Comparison of ENCODE assay signal across 8 mouse cellular contexts in the genomic region with DNA sequence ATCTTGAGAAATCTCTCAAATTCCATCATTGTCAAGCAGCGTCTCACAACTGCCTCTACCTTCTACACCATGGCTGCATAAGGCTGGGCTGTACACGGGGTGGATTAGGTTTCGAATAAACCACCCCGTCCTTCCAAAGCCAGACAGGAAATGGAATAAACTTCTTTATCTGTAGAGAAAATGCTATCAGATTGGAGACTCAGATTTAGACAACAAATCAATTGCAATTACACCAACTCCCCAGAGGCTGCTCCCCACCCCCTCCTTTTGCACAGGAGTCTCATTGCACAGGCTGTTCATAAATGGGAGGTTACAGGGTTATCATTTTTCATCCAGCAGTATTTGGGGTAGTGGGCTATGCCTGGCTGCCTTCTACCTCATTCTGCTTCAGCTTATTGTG. TPM values are rescaled to one million over a fixed set of nuclear protein-coding genes. Genes with fewer than 3 reads are reported as not detected.
A peak's percentile ranks its signal among the peaks of the same experiment; 100 is the strongest.
DNase-seq lines count a peak whose midpoint lies in the region; ATAC-seq and TF ChIP-seq lines count a peak whose summit lies in the region.

No protein-coding gene starts in this region.

- no peaks in the 10 kb centered on the region for H3K27me3 ChIP-seq in kidney, embryonic 15.5 days
- no peaks in the 10 kb centered on the region for H3K27me3 ChIP-seq in embryonic facial prominence, embryonic 12.5 days
- no peaks in the 10 kb centered on the region for H3K27me3 ChIP-seq in hindbrain, postnatal 0 days (ENCODE audit: insufficient read depth, low read length)
- H3K27me3 ChIP-seq in myocyte (ENCODE audit: control insufficient read depth, insufficient read depth, insufficient read length): no peaks in the 10 kb centered on the region

- no peak overlapping the region for H3K9ac ChIP-seq in kidney, embryonic 15.5 days
- H3K9ac ChIP-seq in embryonic facial prominence, embryonic 12.5 days: no peak overlapping the region
- no peak overlapping the region for H3K9ac ChIP-seq in hindbrain, postnatal 0 days (replicated peaks; ENCODE audit: low read length)

- H3K9me3 ChIP-seq in kidney, embryonic 15.5 days (replicated peaks): no peaks in the 10 kb centered on the region
- no peaks in the 10 kb centered on the region for H3K9me3 ChIP-seq in embryonic facial prominence, embryonic 12.5 days
- no peaks in the 10 kb centered on the region for H3K9me3 ChIP-seq in hindbrain, postnatal 0 days (ENCODE audit: low read length)

- 54% methylated on average over 4 of the region's 4 CpGs for WGBS in kidney, embryonic 15.5 days
- WGBS in embryonic facial prominence, embryonic 12.5 days: 43% methylated on average over 4 of the region's 4 CpGs
- 72% methylated on average over 4 of the region's 4 CpGs for WGBS in hindbrain, postnatal 0 days

- peak overlapping the region; percentile 62 for H3K4me3 ChIP-seq in kidney, embryonic 15.5 days (replicated peaks)
- H3K4me3 ChIP-seq in embryonic facial prominence, embryonic 12.5 days: peak overlapping the region; percentile 62
- H3K4me3 ChIP-seq in hindbrain, postnatal 0 days (ENCODE audit: low read length): peak overlapping the region; percentile 55
- peak overlapping the region; percentile 31 for H3K4me3 ChIP-seq in myocyte

- no peak for DNase-seq in kidney, adult 11 months
- DNase-seq in hindbrain, postnatal 0 days (ENCODE audit: low spot score): no peak
- DNase-seq in adrenal gland, adult 2 months: no peak
- DNase-seq in testis, postnatal 14 days (ENCODE audit: low spot score): no peak
- no peak for DNase-seq in spleen, adult 12 weeks (ENCODE audit: low spot score)

- no peak overlapping the region for H3K27ac ChIP-seq in kidney, embryonic 15.5 days
- H3K27ac ChIP-seq in embryonic facial prominence, embryonic 12.5 days: no peak overlapping the region
- no peak overlapping the region for H3K27ac ChIP-seq in hindbrain, postnatal 0 days

- TF ChIP-seq CTCF in hindbrain, postnatal 0 days (IDR thresholded peaks at IDR 0.05; ENCODE audit: low read depth): no peak

- no peaks in the 10 kb centered on the region for H3K79me2 ChIP-seq in myocyte (ENCODE audit: control insufficient read depth, insufficient read depth)

- no peak overlapping the region for H3ac ChIP-seq in myocyte (ENCODE audit: control insufficient read depth, insufficient read length)

- peak overlapping the region; percentile 66 for H3K4me2 ChIP-seq in kidney, embryonic 15.5 days
- H3K4me2 ChIP-seq in embryonic facial prominence, embryonic 12.5 days (replicated peaks): peak overlapping the region; percentile 63
- peak overlapping the region; percentile 62 for H3K4me2 ChIP-seq in hindbrain, postnatal 0 days (ENCODE audit: low read depth, low read length)
- H3K4me2 ChIP-seq in myocyte (ENCODE audit: low read depth): peak overlapping the region; percentile 75

- H3K36me3 ChIP-seq in kidney, embryonic 15.5 days: no peaks in the 10 kb centered on the region
- no peaks in the 10 kb centered on the region for H3K36me3 ChIP-seq in embryonic facial prominence, embryonic 12.5 days
- no peaks in the 10 kb centered on the region for H3K36me3 ChIP-seq in hindbrain, postnatal 0 days (ENCODE audit: insufficient read depth, low read length)
- H3K36me3 ChIP-seq in myocyte (ENCODE audit: control insufficient read depth, insufficient read depth): no peaks in the 10 kb centered on the region

- ATAC-seq in kidney, embryonic 15.5 days (replicated peaks; ENCODE audit: low FRiP score): no peak
- ATAC-seq in embryonic facial prominence, embryonic 12.5 days (ENCODE audit: insufficient number of reproducible peaks, insufficient read depth, low FRiP score, low TSS enrichment): no peak
- ATAC-seq in hindbrain, postnatal 0 days: no peak

- TF ChIP-seq POLR2A in myocyte (IDR thresholded peaks at IDR 0.05; ENCODE audit: insufficient read length, low read depth): no peak

- 0 out of 2 replicates have a peak, but pooled peaks cover 9% of the 10 kb centered on the region for H3K4me1 ChIP-seq in kidney, embryonic 15.5 days
- H3K4me1 ChIP-seq in embryonic facial prominence, embryonic 12.5 days: no peaks in the 10 kb centered on the region; the same call in 1 of the 2 replicates
- no peaks in the 10 kb centered on the region for H3K4me1 ChIP-seq in hindbrain, postnatal 0 days (ENCODE audit: insufficient read depth, low read length)

TF ChIP-seq in myocyte, 11 proteins besides CTCF, POLR2A, EP300 and RAD21:
- TF ChIP-seq E2F4 (IDR thresholded peaks at IDR 0.05; ENCODE audit: insufficient read depth) (no peak), MAX (IDR thresholded peaks at IDR 0.05; ENCODE audit: low read depth) (no peak), MYOD1 (IDR thresholded peaks at IDR 0.05; ENCODE audit: control insufficient read depth in 1 of 3, insufficient read length in 2 of 3, low read depth in 2 of 3) (no peak)
TF ChIP-seq in myocyte: peak in this region for 0.

RNA-seq across cellular contexts. Expression of a gene that starts 3.7 kb away (rescaled TPM):
- polyA plus RNA-seq in kidney, embryonic 15.5 days (2015; fragmentation: Nextera tagmentation; extraction: Ambion mirVana): 21.9 and 23.7 TPM in 2 replicates
- 49.5 and 50.2 TPM in 2 replicates for polyA plus RNA-seq in embryonic facial prominence, embryonic 12.5 days (2016; fragmentation: Nextera tagmentation; extraction: Ambion mirVana)
- 81.3 and 106 TPM in 2 replicates for total RNA-seq in hindbrain, postnatal 0 days (2014; rRNA removed)
- polyA plus RNA-seq in hindbrain, postnatal 0 days (2015; fragmentation: Nextera tagmentation; extraction: Ambion mirVana): 55.0 and 59.6 TPM in 2 replicates
- 8.3 TPM for polyA plus RNA-seq in myocyte (2012; fragmentation: generic; extraction: Trizol)
- 10 to 100 TPM; 16.7 to 24.9 TPM for total RNA-seq in adrenal gland, adult 2 months (2021)
- polyA plus RNA-seq in adrenal gland, adult 2 months (2012; rRNA removed): 8.6 and 8.8 TPM in 2 replicates
